Mouse (Mus musculus) midbrain, embryonic 10.5 days (tissue): Measurements from ENCODE around the gene 1810049J17Rik. TPM values are rescaled to one million over a fixed set of nuclear protein-coding genes. Genes with fewer than 3 reads are reported as not detected.

Experiments used
- DNase-seq: peaks from one replicate; pipeline ENCODE4 v3.0.0-alpha.2; 2017; ENCODE audit warnings: low spot score
- H3K27ac ChIP-seq: fragments of 300-500 bp; sonication (generic); replicated peaks from 2 replicates; pipeline ENCODE4 v1.5.1; 2016; ENCODE audit warnings: mild to moderate bottlenecking
- H3K27me3 ChIP-seq: fragments of 300-500 bp; sonication (generic); 2 replicates; pipeline ENCODE4 v1.6.1; 2016; ENCODE audit warnings: low read depth, mild to moderate bottlenecking; ENCODE audit not compliant: poor library complexity, severe bottlenecking
- H3K36me3 ChIP-seq: fragments of 300-500 bp; sonication (generic); 2 replicates; pipeline ENCODE4 v1.6.1; 2016; ENCODE audit warnings: mild to moderate bottlenecking, moderate library complexity
- H3K4me1 ChIP-seq: fragments of 300-500 bp; sonication (generic); 2 replicates; pipeline ENCODE4 v1.6.1; 2016
- H3K4me3 ChIP-seq: fragments of 300-500 bp; sonication (generic); 2 replicates; pipeline ENCODE4 v1.5.1; 2016; ENCODE audit warnings: mild to moderate bottlenecking, moderate library complexity
- H3K9me3 ChIP-seq: fragments of 300-500 bp; sonication (generic); replicated peaks from 2 replicates; pipeline ENCODE4 v1.6.1; 2016; ENCODE audit warnings: mild to moderate bottlenecking
- WGBS: fragments of 180-500 bp; shearing (Covaris S2); methylation state at CpG from one replicate; pipeline ENCODE4 v1.1.7; 2016; 5-methylcytosine and 5-hydroxymethylcytosine counted together
- polyA plus RNA-seq: library from polyadenylated mRNA; unstranded; fragments of >200 nt; fragmentation: Nextera tagmentation; extraction: Ambion mirVana; gene quantifications from 2 replicates; pipeline ENCODE4 v1.2.1, GENCODE M21; 2016

The 1810049J17Rik gene
- polyA plus RNA-seq, 1 experiment from 2014 or later = 0.58 TPM

GRCm38 (mm10) chr15:12319889-12320288 lies 1.8 kb downstream of the 1810049J17Rik start:
- DNase-seq = no peak
- 52% methylated on average over 5 of the region's 5 CpGs for WGBS
- Histone ChIP-seq H3K4me3 (0 out of 2 replicates have a peak overlapping the region, but pooled peaks have one; percentile 98), H3K27me3 (peaks cover 21% of the 10 kb centered on the region), H3K36me3 (no peaks in the 10 kb centered on the region; the same call in 1 of the 2 replicates), H3K9me3 (no peaks in the 10 kb centered on the region), H3K4me1 (peaks cover 31% of the 10 kb centered on the region), H3K27ac (no peak overlapping the region)

- no peak overlapping the region for H3K27ac ChIP-seq
- peaks cover 21% of the 10 kb centered on the region for H3K27me3 ChIP-seq
- WGBS = 82% methylated on average over 8 of the region's 8 CpGs
- H3K4me1 ChIP-seq = peaks cover 18% of the 10 kb centered on the region
- no peaks in the 10 kb centered on the region for H3K9me3 ChIP-seq
- H3K4me3 ChIP-seq = no peak overlapping the region
- no peaks in the 10 kb centered on the region for H3K36me3 ChIP-seq
- no peak for DNase-seq
Observed at GRCm38 (mm10) chr15:12318451-12318850, 3.2 kb downstream of the 1810049J17Rik start.

DNA sequence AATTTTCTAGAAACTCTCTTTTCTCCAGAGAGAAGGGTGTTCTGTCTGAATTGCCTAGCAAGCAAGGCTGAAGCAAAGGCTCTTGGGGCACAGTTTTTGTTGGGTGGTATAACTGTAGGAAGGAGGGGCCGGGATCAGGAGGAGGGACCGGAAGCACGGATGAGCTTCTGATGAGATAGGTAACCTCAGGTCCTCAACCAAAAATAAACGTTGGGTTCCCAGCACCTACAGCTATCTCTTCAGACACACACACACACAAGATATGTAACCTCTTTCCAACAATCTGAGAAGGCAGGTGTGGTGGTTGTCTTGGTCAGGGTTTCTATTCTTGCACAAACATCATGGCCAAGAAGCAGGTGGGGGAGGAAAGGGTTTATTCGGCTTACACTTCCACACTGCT lies 4.4 kb downstream of the 1810049J17Rik start:
- H3K36me3 ChIP-seq = no peaks in the 10 kb centered on the region
- peaks cover 21% of the 10 kb centered on the region for H3K27me3 ChIP-seq
- no peak overlapping the region for H3K4me3 ChIP-seq
- no peak for DNase-seq
- no peaks in the 10 kb centered on the region for H3K9me3 ChIP-seq
- WGBS = 90% methylated on average over 5 of the region's 5 CpGs
- H3K27ac ChIP-seq = no peak overlapping the region
- 0 out of 2 replicates have a peak, but pooled peaks cover 8% of the 10 kb centered on the region for H3K4me1 ChIP-seq

DNA sequence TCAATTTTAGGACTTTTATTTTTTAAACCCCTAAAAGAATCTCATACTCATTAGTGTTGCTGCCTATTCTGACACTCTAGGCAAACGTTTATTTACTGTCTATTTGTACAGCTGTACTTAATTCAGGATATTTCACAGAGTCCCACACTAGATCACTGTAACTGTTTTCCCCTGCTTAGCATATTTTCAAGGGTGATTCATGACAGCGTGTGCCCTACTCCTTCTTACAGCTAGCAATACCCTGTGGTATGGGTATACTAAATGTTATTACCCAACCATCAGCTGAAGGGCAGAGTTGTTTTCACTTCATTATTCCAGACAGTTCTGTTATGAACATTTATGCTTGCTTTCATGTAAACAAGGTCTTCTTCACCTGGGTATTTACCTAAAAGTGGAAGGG lies 5.7 kb downstream of the 1810049J17Rik start:
- H3K4me3 ChIP-seq = no peak overlapping the region
- peaks cover 21% of the 10 kb centered on the region for H3K27me3 ChIP-seq
- no peak overlapping the region for H3K27ac ChIP-seq
- H3K36me3 ChIP-seq = no peaks in the 10 kb centered on the region
- 64% methylated on average over 2 of the region's 2 CpGs for WGBS
- no peak for DNase-seq
- H3K4me1 ChIP-seq = 0 out of 2 replicates have a peak, but pooled peaks cover 8% of the 10 kb centered on the region
- no peaks in the 10 kb centered on the region for H3K9me3 ChIP-seq

GRCm38 (mm10) chr15:12314584-12314983 lies 7.1 kb downstream of the 1810049J17Rik start:
- no peaks in the 10 kb centered on the region for H3K36me3 ChIP-seq
- H3K9me3 ChIP-seq = no peaks in the 10 kb centered on the region
- WGBS = 85% methylated on average over 5 of the region's 5 CpGs
- no peak for DNase-seq
- H3K4me1 ChIP-seq = no peaks in the 10 kb centered on the region
- H3K4me3 ChIP-seq = no peak overlapping the region
- peaks cover 12% of the 10 kb centered on the region for H3K27me3 ChIP-seq
- no peak overlapping the region for H3K27ac ChIP-seq

DNA sequence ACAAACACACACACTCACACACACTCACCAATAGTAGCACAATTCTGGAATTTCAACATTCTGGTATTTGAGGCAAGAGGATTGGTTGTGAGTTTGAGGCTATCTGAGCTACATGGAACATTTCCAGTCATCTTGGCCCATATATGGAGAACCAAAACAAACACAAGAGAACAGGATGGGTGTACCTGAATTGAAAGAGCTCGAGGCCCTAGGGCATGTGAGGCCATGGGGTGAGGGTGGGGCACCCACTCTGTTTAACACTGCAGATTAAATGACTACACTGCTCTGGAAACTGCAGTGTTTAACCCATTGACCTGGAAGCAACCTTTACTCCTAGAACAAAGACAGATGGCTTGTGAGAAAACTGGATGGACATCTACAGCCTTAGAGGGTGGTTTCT lies 8.4 kb downstream of the 1810049J17Rik start:
- Histone ChIP-seq H3K4me3 (no peak overlapping the region), H3K27me3 (no peaks in the 10 kb centered on the region), H3K36me3 (no peaks in the 10 kb centered on the region), H3K27ac (no peak overlapping the region), H3K9me3 (no peaks in the 10 kb centered on the region), H3K4me1 (no peaks in the 10 kb centered on the region)
- no peak for DNase-seq
- 49% methylated on average over 1 of the region's 1 CpGs for WGBS

- WGBS = 89% methylated on average over 7 of the region's 7 CpGs
- no peak for DNase-seq
- no peaks in the 10 kb centered on the region for H3K9me3 ChIP-seq
Observed at GRCm38 (mm10) chr15:12311465-12311864, 10.2 kb downstream of the 1810049J17Rik start.

GRCm38 (mm10) chr15:12310676-12311075 lies 11.0 kb downstream of the 1810049J17Rik start:
- WGBS = 86% methylated on average over 4 of the region's 4 CpGs
- no peak overlapping the region for H3K27ac ChIP-seq

More at GRCm38 (mm10) chr15:12311465-12311864, 10.2 kb downstream of the 1810049J17Rik start:
- Histone ChIP-seq H3K27ac (no peak overlapping the region), H3K4me3 (no peak overlapping the region), H3K4me1 (no peaks in the 10 kb centered on the region), H3K27me3 (no peaks in the 10 kb centered on the region), H3K36me3 (no peaks in the 10 kb centered on the region)

GRCm38 (mm10) chr15:12308539-12308938 lies 13.2 kb downstream of the 1810049J17Rik start:
- H3K9me3 ChIP-seq = no peaks in the 10 kb centered on the region
- no peaks in the 10 kb centered on the region for H3K27me3 ChIP-seq
- H3K27ac ChIP-seq = no peak overlapping the region
- no peaks in the 10 kb centered on the region for H3K4me1 ChIP-seq
- WGBS = 84% methylated on average over 5 of the region's 5 CpGs
- DNase-seq = no peak
- H3K4me3 ChIP-seq = no peak overlapping the region
- no peaks in the 10 kb centered on the region for H3K36me3 ChIP-seq

More at GRCm38 (mm10) chr15:12310676-12311075, 11.0 kb downstream of the 1810049J17Rik start:
- no peaks in the 10 kb centered on the region for H3K36me3 ChIP-seq
- H3K4me3 ChIP-seq = no peak overlapping the region
- H3K27me3 ChIP-seq = no peaks in the 10 kb centered on the region
- no peaks in the 10 kb centered on the region for H3K9me3 ChIP-seq
- no peaks in the 10 kb centered on the region for H3K4me1 ChIP-seq
- DNase-seq = no peak

- 79% methylated on average over 4 of the region's 4 CpGs for WGBS
Observed at GRCm38 (mm10) chr15:12307114-12307513, 14.6 kb downstream of the 1810049J17Rik start.

GRCm38 (mm10) chr15:12306188-12307071 lies 15.3 kb downstream of the 1810049J17Rik start:
- no peak overlapping the region for H3K27ac ChIP-seq
- H3K4me3 ChIP-seq = no peak overlapping the region
- H3K4me1 ChIP-seq = no peaks in the 10 kb centered on the region
- no peak for DNase-seq
- no peaks in the 10 kb centered on the region for H3K36me3 ChIP-seq
- no peaks in the 10 kb centered on the region for H3K27me3 ChIP-seq
- WGBS = 69% methylated on average over 8 of the region's 8 CpGs
- H3K9me3 ChIP-seq = no peaks in the 10 kb centered on the region

More at GRCm38 (mm10) chr15:12307114-12307513, 14.6 kb downstream of the 1810049J17Rik start:
- Histone ChIP-seq H3K36me3 (no peaks in the 10 kb centered on the region), H3K4me1 (no peaks in the 10 kb centered on the region), H3K27ac (no peak overlapping the region), H3K4me3 (no peak overlapping the region), H3K27me3 (no peaks in the 10 kb centered on the region), H3K9me3 (no peaks in the 10 kb centered on the region)
- no peak for DNase-seq

DNA sequence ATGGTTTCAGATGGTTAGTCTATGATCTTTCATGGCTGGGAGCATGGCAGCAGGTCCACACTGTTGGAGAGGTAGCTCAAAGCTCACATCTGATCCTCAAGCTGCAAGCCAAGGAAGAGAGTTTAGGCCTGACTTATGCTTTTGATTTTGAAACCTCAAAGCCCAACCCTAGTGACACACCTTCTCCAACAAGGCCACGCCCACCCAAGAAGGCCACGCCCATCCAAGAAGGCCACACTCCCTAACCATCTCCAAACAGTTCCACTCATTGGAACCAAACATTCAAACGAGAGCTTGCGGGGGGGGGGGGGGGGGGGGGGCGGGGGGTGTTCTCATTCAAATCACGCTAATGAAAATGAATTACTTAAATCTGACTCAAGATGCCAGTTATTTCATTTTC lies 19.9 kb downstream of the 1810049J17Rik start:
- Histone ChIP-seq H3K36me3 (no peaks in the 10 kb centered on the region), H3K4me1 (no peaks in the 10 kb centered on the region), H3K27me3 (no peaks in the 10 kb centered on the region), H3K27ac (no peak overlapping the region), H3K4me3 (no peak overlapping the region), H3K9me3 (no peaks in the 10 kb centered on the region)
- DNase-seq = no peak
- 79% methylated on average over 5 of the region's 6 CpGs for WGBS

DNA sequence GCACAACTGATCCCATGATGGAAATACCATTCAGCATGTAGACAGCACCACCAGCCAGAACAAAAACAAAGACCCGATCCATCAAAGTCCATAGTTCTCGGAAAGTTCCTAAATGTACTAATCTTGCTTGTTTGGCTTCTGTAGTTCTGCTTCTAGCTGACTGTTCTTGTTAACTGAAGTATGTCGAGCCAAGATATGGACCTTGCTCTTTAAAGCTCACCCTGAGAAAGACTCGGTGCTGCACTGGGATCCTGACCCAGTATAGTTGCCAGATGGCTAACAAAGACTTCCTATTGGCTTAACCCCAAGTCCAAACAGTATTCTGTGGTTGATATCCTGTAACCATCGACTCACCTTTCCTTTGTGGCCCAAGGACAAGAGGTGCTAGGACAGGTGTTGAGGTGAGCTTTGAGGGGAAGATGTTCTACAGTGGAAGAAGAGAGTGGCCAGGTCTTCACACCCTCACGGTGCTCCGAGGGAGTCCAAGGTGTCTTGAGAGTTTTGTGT lies 23.4 kb downstream of the 1810049J17Rik start:
- H3K4me3 ChIP-seq = no peak overlapping the region
- no peaks in the 10 kb centered on the region for H3K9me3 ChIP-seq
- no peaks in the 10 kb centered on the region for H3K36me3 ChIP-seq
- no peak for DNase-seq
- 89% methylated on average over 7 of the region's 7 CpGs for WGBS
- H3K27me3 ChIP-seq = no peaks in the 10 kb centered on the region
- H3K27ac ChIP-seq = no peak overlapping the region
- H3K4me1 ChIP-seq = no peaks in the 10 kb centered on the region
